Mouse (Mus musculus): Measurements from ENCODE around the gene Nprl3. TPM values are rescaled to one million over a fixed set of nuclear protein-coding genes. Genes with fewer than 3 reads are reported as not detected.

The Nprl3 gene
- polyA plus RNA-seq, 1 experiment = 113 TPM

DNA sequence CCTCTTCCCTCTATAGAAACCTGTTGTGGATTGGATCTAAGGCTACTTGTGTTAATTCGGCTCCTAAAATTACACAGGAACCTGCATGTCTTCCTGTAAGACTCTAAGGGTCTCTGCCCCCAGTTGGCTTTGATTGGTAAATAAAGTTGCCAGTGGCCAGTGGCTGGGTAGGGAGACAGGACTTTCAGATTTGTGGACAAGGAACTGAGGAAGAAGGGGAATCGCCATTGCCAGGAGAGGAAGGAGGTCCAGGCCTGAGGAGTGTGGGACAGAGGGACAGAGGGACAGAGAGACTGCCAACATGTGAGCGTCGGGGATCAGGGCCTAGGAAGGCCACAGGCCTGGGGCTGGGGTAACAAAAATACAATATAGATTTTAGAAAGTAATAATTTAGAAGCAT lies 86.3 kb downstream of the Nprl3 start:
- no peak for TF ChIP-seq GATA1 (IDR thresholded peaks at IDR 0.05; ENCODE audit: low read length)

DNA sequence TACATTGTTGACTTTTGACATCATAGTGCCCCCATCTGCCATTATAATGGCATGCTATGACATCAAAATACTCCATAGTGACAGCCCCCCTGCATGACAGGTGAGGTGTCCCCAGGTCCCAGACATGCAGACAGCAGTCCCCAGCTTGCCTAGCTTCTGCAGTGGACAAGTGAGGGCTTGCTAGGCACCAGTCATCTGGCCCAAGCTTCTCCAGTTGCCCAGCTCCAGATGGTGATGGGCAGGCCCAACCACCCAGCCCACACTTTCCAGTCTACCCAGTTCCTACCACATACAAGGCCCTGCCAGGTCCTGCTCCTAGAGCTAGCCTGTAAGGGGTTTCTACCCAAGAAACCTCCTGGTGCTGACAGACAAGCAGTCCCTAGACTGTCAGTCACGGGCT lies 89.0 kb downstream of the Nprl3 start:
- TF ChIP-seq GATA1 (IDR thresholded peaks at IDR 0.05; ENCODE audit: low read length) = no peak

Other genes starting within 250 kb of the Nprl3 start
- gene Il9r, start 67.4 kb downstream of the Nprl3 start, polyA plus RNA-seq (2012) = 8.8 and 10.0 TPM in 2 replicates
- gene Snrnp25, start 62.3 kb downstream of the Nprl3 start, polyA plus RNA-seq (2012) = 64.7 and 88.1 TPM in 2 replicates
- gene Rhbdf1, start 45.4 kb downstream of the Nprl3 start, polyA plus RNA-seq (2012) = 2.0 and 2.9 TPM in 2 replicates
- gene Mpg, start 41.2 kb downstream of the Nprl3 start, polyA plus RNA-seq (2012) = 17.3 and 21.5 TPM in 2 replicates
- gene Hba-x, start 8.7 kb upstream of the Nprl3 start, polyA plus RNA-seq (2012) = not detected in 2 replicates
- 6,644 and 8,827 TPM in 2 replicates for gene Hba-a1, start 15.8 kb upstream of the Nprl3 start, polyA plus RNA-seq (2012)
- gene Hbq1b, start 19.3 kb upstream of the Nprl3 start, polyA plus RNA-seq (2012) = 0.12 and 0.42 TPM in 2 replicates
- gene Hba-a2, start 28.8 kb upstream of the Nprl3 start, polyA plus RNA-seq (2012) = 2,838 and 3,812 TPM in 2 replicates
- gene Hbq1a, start 32.4 kb upstream of the Nprl3 start, polyA plus RNA-seq (2012) = not detected in 2 replicates
- not detected in 2 replicates for gene Sh3pxd2b, start 80.1 kb upstream of the Nprl3 start, polyA plus RNA-seq (2012)
- not detected in 2 replicates for gene Ubtd2, start 187.7 kb upstream of the Nprl3 start, polyA plus RNA-seq (2012)

All from G1E-ER4 (cell line).